Mouse (Mus musculus) retina, postnatal 7 days (tissue): ENCODE measurements at regions not wholly inside any gene's neighbourhood (a gene's known extent, or its start where the extent isn't known, plus 50 kb on each side); places are given as distances from the start of the nearest gene placed in this dataset.

Source experiments
- DNase-seq: peaks from one replicate; pipeline ENCODE4 v3.0.0-alpha.2; 2012; ENCODE audit warnings: low read depth, low spot score

- peak; percentile 64 for DNase-seq
Measured at GRCm38 (mm10) chr13:71008216-71008615, 166.6 kb upstream of the Adamts16 start.

GRCm38 (mm10) chr13:71006117-71006516 lies 164.5 kb upstream of the Adamts16 start:
- peak; percentile 32 for DNase-seq

- no peak for DNase-seq
Measured at GRCm38 (mm10) chr13:71003517-71003916, 161.9 kb upstream of the Adamts16 start.

- peak; percentile 36 for DNase-seq
Measured at GRCm38 (mm10) chr13:71001278-71001677, 159.7 kb upstream of the Adamts16 start.

- DNase-seq: no peak
Measured at GRCm38 (mm10) chr13:71000422-71001008, 158.9 kb upstream of the Adamts16 start.

GRCm38 (mm10) chr13:70993522-70993921 lies 151.9 kb upstream of the Adamts16 start:
- DNase-seq: no peak

GRCm38 (mm10) chr13:70989999-70990645 lies 148.5 kb upstream of the Adamts16 start:
- DNase-seq: no peak

GRCm38 (mm10) chr13:70979344-70979743 lies 137.7 kb upstream of the Adamts16 start:
- no peak for DNase-seq

GRCm38 (mm10) chr13:70978547-70979307 lies 137.1 kb upstream of the Adamts16 start:
- DNase-seq: no peak

- DNase-seq: no peak
Measured at GRCm38 (mm10) chr13:70969596-70969995, 128.0 kb upstream of the Adamts16 start.

GRCm38 (mm10) chr13:70967781-70968180 lies 126.2 kb upstream of the Adamts16 start:
- no peak for DNase-seq

GRCm38 (mm10) chr13:70963384-70963783 lies 121.8 kb upstream of the Adamts16 start:
- no peak for DNase-seq

- no peak for DNase-seq
Measured at GRCm38 (mm10) chr13:70934309-70935037, 92.9 kb upstream of the Adamts16 start.

- DNase-seq: no peak
Measured at GRCm38 (mm10) chr13:70913834-70914233, 72.2 kb upstream of the Adamts16 start.

GRCm38 (mm10) chr13:70910934-70911333 lies 69.3 kb upstream of the Adamts16 start:
- peak; percentile 19 for DNase-seq

GRCm38 (mm10) chr13:70904834-70905233 lies 63.2 kb upstream of the Adamts16 start:
- no peak for DNase-seq

GRCm38 (mm10) chr13:70903831-70904230 lies 62.2 kb upstream of the Adamts16 start:
- no peak for DNase-seq

GRCm38 (mm10) chr13:70903150-70903549 lies 61.5 kb upstream of the Adamts16 start:
- no peak for DNase-seq

GRCm38 (mm10) chr13:70902727-70903126 lies 61.1 kb upstream of the Adamts16 start:
- no peak for DNase-seq

GRCm38 (mm10) chr13:70891634-70892033 lies 50.0 kb upstream of the Adamts16 start:
- no peak for DNase-seq
